Mouse (Mus musculus) CD4-positive, CD25-positive, alpha-beta regulatory T cell (primary cell): ENCODE results near the gene Ms4a4c. TPM values are rescaled to one million over a fixed set of nuclear protein-coding genes. Genes with fewer than 3 reads are reported as not detected.

Experiments used
- polyA plus RNA-seq: library from polyadenylated mRNA; unstranded; fragments of 100-300 nt; shearing (Covaris generic); gene quantifications from one replicate; pipeline ENCODE4 v1.2.1, GENCODE M21; 2017

The Ms4a4c gene
- 88.3 TPM for polyA plus RNA-seq

GRCm38 (mm10) chr19:11404527-11404926 lies at the start of gene Ms4a4c:
Ms4a4c (plus strand) TSS chr19:11404770.

GRCm38 (mm10) chr19:11375273-11375672 lies 29.3 kb upstream of the Ms4a4c start, which contains the start of gene Ms4a4a:
Ms4a4a (plus strand) TSS chr19:11375523.

GRCm38 (mm10) chr19:11443338-11443737 lies 38.8 kb downstream of the Ms4a4c start, which contains the start of gene Ms4a4b:
Ms4a4b (plus strand) TSS chr19:11443553.

GRCm38 (mm10) chr19:11469215-11469614 lies 64.6 kb downstream of the Ms4a4c start, which contains the start of gene Ms4a6c:
Ms4a6c (plus strand) TSS chr19:11469366.

Other genes with a start within 250 kb of the Ms4a4c start
- not detected for gene 1700025F22Rik, start 239.4 kb upstream of the Ms4a4c start, polyA plus RNA-seq
- gene Ms4a13, start 208.0 kb upstream of the Ms4a4c start, polyA plus RNA-seq, result not detected
- not detected for gene Ms4a12, start 172.3 kb upstream of the Ms4a4c start, polyA plus RNA-seq
- 2.6 TPM for gene Ms4a1, start 138.5 kb upstream of the Ms4a4c start, polyA plus RNA-seq
- not detected for gene Ms4a5, start 120.9 kb upstream of the Ms4a4c start, polyA plus RNA-seq
- gene Ms4a14, start 90.3 kb upstream of the Ms4a4c start, polyA plus RNA-seq, result 0.07 TPM
- 0.28 TPM for gene Ms4a7, start 68.6 kb upstream of the Ms4a4c start, polyA plus RNA-seq
- gene Ms4a4a, start 29.2 kb upstream of the Ms4a4c start, polyA plus RNA-seq, result 1.1 TPM
- 3,157 TPM for gene Ms4a4b, start 38.8 kb downstream of the Ms4a4c start, polyA plus RNA-seq
- 11.8 TPM for gene Ms4a6c, start 64.6 kb downstream of the Ms4a4c start, polyA plus RNA-seq
- 403 TPM for gene Gm8369, start 81.2 kb downstream of the Ms4a4c start, polyA plus RNA-seq
- gene Ms4a6b, start 111.7 kb downstream of the Ms4a4c start, polyA plus RNA-seq, result 932 TPM
- gene Ms4a4d, start 132.0 kb downstream of the Ms4a4c start, polyA plus RNA-seq, result 1.6 TPM
- gene Ms4a6d, start 200.1 kb downstream of the Ms4a4c start, polyA plus RNA-seq, result 7.8 TPM
- 0.31 TPM for gene Ms4a2, start 218.9 kb downstream of the Ms4a4c start, polyA plus RNA-seq
- gene Ms4a3, start 236.1 kb downstream of the Ms4a4c start, polyA plus RNA-seq, result not detected